Mouse (Mus musculus) ZHBTc4 (cell line): ENCODE measurements at regions not wholly inside any gene's neighbourhood (a gene's known extent, or its start where the extent isn't known, plus 50 kb on each side); places are given as distances from the start of the nearest gene placed in this dataset.

Experiments used
- DNase-seq: peaks from one replicate; pipeline ENCODE4 v3.0.0-alpha.2; 2011; ENCODE audit warnings: low read depth, low spot score

- no peak for DNase-seq
These were observed 545.3 kb downstream of the Stim2 start for GRCm38 (mm10) chr5:54543556-54544061.

- DNase-seq: no peak
These were observed 580.2 kb downstream of the Stim2 start for GRCm38 (mm10) chr5:54578519-54578918.

- DNase-seq: no peak
These were observed 581.2 kb downstream of the Stim2 start for GRCm38 (mm10) chr5:54579458-54579857.

GRCm38 (mm10) chr5:54582175-54582574, 583.9 kb downstream of the Stim2 start:
- no peak for DNase-seq

- DNase-seq: peak; percentile 11
These were observed 590.2 kb downstream of the Stim2 start for GRCm38 (mm10) chr5:54588332-54589020.

GRCm38 (mm10) chr5:54610957-54611356, 612.7 kb downstream of the Stim2 start:
- DNase-seq: no peak

- no peak for DNase-seq
These were observed 624.4 kb downstream of the Stim2 start for GRCm38 (mm10) chr5:54622733-54623132.

- DNase-seq: no peak
These were observed 634.0 kb downstream of the Stim2 start for GRCm38 (mm10) chr5:54632281-54632680.
